ENCODE assay signal across 10 mouse cellular contexts in genomic region chr11:18437834-18438611, GRCm38 (mm10).
A peak's percentile ranks its signal among the peaks of the same experiment; 100 is the strongest.
DNase-seq lines count a peak whose midpoint lies in the region; ATAC-seq and TF ChIP-seq lines count a peak whose summit lies in the region.
"Had no signal": no experiment of that assay in that cellular context is flagged by ENCODE, and none has a peak within 500 bp of the region (broad histone marks: within the 10 kb centered on the region; RNA-seq: fewer than 3 reads in every experiment).

No protein-coding gene starts in this region.

- TF ChIP-seq POLR2A in lung, adult 2 months (IDR thresholded peaks at IDR 0.05; ENCODE audit: borderline replicate concordance, extremely low read depth, low read depth, low read length): no peak

- no peaks in the 10 kb centered on the region for H3K9me3 ChIP-seq in lung, embryonic 16.5 days (ENCODE audit: control insufficient read depth, low read length)
- H3K9me3 ChIP-seq in midbrain, embryonic 15.5 days: no peaks in the 10 kb centered on the region
- H3K9me3 ChIP-seq: liver, embryonic 15.5 days had no signal

- H3K4me2 ChIP-seq in lung, embryonic 16.5 days (ENCODE audit: low read depth, low read length): no peak overlapping the region
- H3K4me2 ChIP-seq in midbrain, embryonic 15.5 days: no peak overlapping the region
- H3K4me2 ChIP-seq: liver, embryonic 15.5 days had no signal

- H3K4me3 ChIP-seq in lung, embryonic 16.5 days (ENCODE audit: low read length): no peak overlapping the region
- no peak overlapping the region for H3K4me3 ChIP-seq in lung, adult 2 months (replicated peaks; ENCODE audit: extremely low read depth, low read depth, low read length)
- no peak overlapping the region for H3K4me3 ChIP-seq in midbrain, embryonic 15.5 days
- H3K4me3 ChIP-seq: liver, embryonic 15.5 days; myocyte had no signal

- no peaks in the 10 kb centered on the region for H3K27me3 ChIP-seq in lung, embryonic 16.5 days (ENCODE audit: control insufficient read depth, insufficient read depth, low read depth, low read length)
- H3K27me3 ChIP-seq in midbrain, embryonic 15.5 days (replicated peaks): no peaks in the 10 kb centered on the region
- H3K27me3 ChIP-seq: liver, embryonic 15.5 days had no signal

- WGBS in lung, embryonic 16.5 days: 46% methylated on average over 6 of the region's 6 CpGs
- 59% methylated on average over 6 of the region's 6 CpGs for WGBS in lung, adult 2 months
- WGBS in midbrain, embryonic 15.5 days: 92% methylated on average over 6 of the region's 6 CpGs

- TF ChIP-seq CTCF in lung, adult 2 months (IDR thresholded peaks at IDR 0.05; ENCODE audit: insufficient read depth, low read length): no peak

- ATAC-seq in lung, embryonic 16.5 days (ENCODE audit: low read depth): peak; percentile 56; the same call in 1 of the 2 replicates
- ATAC-seq in midbrain, embryonic 15.5 days (replicated peaks): no peak

- no peaks in the 10 kb centered on the region for H3K36me3 ChIP-seq in lung, embryonic 16.5 days (ENCODE audit: control insufficient read depth, insufficient read depth, low read length)
- no peaks in the 10 kb centered on the region for H3K36me3 ChIP-seq in midbrain, embryonic 15.5 days (replicated peaks)
- H3K36me3 ChIP-seq: liver, embryonic 15.5 days had no signal

- peak; percentile 21 for DNase-seq in adrenal gland, postnatal 14 days
- no peak for DNase-seq in adrenal gland, adult 18-20 months (ENCODE audit: low spot score in 2 of 2)
- DNase-seq in lung, adult 2 months: no peak
- peak; percentile 75 to 87 for DNase-seq in cerebellum, postnatal 14 days
- DNase-seq in neural tube, embryonic 10.5 days (ENCODE audit: extremely low spot score, low spot score): peak; percentile 36
- DNase-seq in left cerebral cortex, postnatal 14 days (ENCODE audit: low spot score in 2 of 2): no peak

- H3K27ac ChIP-seq in lung, embryonic 16.5 days (ENCODE audit: low read length): no peak overlapping the region
- H3K27ac ChIP-seq in midbrain, embryonic 15.5 days: no peak overlapping the region
- H3K27ac ChIP-seq: liver, embryonic 15.5 days had no signal

- intact Hi-C loops in left cerebral cortex, postnatal 14 days (cut with DNase I): no loop called here

- no peaks in the 10 kb centered on the region for H3K4me1 ChIP-seq in lung, embryonic 16.5 days (replicated peaks; ENCODE audit: control insufficient read depth, insufficient read depth, low read length)
- no peaks in the 10 kb centered on the region for H3K4me1 ChIP-seq in lung, adult 2 months (ENCODE audit: control insufficient read depth, insufficient read depth, low read length)
- no peaks in the 10 kb centered on the region for H3K4me1 ChIP-seq in midbrain, embryonic 15.5 days
- H3K4me1 ChIP-seq: liver, embryonic 15.5 days had no signal

- H3K9ac ChIP-seq in lung, embryonic 16.5 days (ENCODE audit: low read length): no peak overlapping the region
- H3K9ac ChIP-seq in midbrain, embryonic 15.5 days: no peak overlapping the region
- H3K9ac ChIP-seq: liver, embryonic 15.5 days had no signal

Comparison
In these comparisons a context has a peak if more than half of its experiments do, and no peak if none do; other contexts are left out.
1. DNase-seq: peak in adrenal gland, postnatal 14 days (single experiment), cerebellum, postnatal 14 days (2 of 2) and neural tube, embryonic 10.5 days (single experiment); none in adrenal gland, adult 18-20 months (0 of 2), lung, adult 2 months (single experiment) and left cerebral cortex, postnatal 14 days (0 of 2).